Mouse (Mus musculus): ENCODE results near the gene Nfkb1.

Gene Nfkb1

GRCm38 (mm10) chr3:135580439-135581275 lies 110.7 kb downstream of the Nfkb1 start:
- DNase-seq = peak; percentile 98

DNA sequence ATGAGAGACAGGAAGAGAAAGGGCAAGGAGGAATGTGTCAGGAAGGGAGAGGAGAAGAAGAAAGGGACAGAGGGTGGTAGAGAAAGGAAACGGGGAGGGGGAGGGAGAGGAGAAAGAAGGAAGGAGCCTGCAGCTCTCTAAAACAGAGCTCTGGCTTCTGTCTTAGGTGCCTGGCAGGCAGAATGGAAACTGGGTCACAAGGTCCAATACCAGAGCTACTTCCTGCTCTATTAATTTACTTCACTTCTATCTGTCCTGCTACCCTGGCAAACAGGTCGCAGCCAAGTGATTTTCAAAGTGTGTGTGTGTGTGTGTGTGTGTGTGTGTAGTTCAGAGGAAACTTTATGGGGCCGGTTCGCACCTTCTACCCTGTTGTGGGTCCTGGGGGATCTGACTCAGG lies 112.2 kb downstream of the Nfkb1 start:
- peak; percentile 93 for DNase-seq

GRCm38 (mm10) chr3:135578588-135579140 lies 112.7 kb downstream of the Nfkb1 start:
- DNase-seq = no peak

DNA sequence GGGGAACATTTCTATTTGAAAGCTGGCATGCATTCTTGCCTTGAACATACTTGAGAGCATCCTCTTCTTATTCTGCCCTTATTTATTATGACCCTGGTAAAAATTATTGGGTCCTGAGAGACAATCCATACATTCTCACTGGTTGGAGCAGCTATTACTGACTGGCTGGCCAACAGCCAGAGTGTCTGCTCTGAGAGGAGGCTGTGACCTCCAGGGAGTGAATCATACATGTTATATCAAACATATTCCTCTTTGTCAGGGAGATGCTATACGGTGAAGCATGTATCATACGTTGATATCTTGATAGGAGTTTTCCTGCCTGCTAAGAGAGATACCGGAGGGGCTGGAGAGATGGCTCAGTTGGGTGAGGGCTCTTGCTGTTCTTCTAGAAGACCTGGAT lies 116.2 kb downstream of the Nfkb1 start:
- peak; percentile 68 for DNase-seq

- DNase-seq = peak; percentile 96
These were observed 118.3 kb downstream of the Nfkb1 start for GRCm38 (mm10) chr3:135573051-135573450.

DNA sequence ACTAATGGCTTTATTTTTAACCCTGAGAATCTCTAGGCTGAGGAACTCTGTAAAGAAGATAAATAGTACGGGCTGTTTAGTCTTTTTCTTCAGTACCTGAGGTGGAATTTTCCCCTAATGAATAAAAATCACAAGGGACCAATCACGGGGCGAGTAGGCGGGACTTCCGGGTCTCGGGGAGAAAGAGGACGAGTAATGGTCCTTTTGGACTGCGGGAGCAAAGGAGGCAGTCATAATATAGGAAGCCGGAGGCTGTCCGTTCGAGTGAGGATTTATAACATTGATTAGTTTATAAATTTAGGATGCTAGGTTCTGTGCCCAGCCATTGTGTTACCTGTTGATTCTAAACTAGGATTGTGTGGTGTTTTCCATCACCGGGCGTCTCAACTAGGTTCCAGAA lies 119.8 kb downstream of the Nfkb1 start:
- no peak for DNase-seq

DNA sequence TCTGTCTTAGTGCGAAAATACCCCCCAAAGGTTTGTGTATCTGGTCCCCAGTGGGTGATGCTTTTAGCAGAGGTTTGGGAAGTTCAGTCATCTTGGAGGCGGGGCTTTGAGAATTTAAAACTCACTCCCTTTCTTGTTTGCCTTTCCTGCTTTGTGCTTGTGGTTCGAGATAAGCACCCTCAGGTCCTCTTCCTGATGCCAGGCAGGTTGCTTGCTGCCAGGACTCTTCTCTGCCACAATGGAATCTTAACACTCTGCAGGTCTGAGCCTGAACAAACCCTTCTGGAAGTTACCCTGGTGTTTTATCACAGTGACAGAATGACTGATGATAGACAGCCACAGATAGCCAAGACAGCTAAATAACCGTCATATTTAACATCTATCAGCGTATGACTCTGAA lies 122.7 kb downstream of the Nfkb1 start:
- DNase-seq = peak; percentile 89

DNA sequence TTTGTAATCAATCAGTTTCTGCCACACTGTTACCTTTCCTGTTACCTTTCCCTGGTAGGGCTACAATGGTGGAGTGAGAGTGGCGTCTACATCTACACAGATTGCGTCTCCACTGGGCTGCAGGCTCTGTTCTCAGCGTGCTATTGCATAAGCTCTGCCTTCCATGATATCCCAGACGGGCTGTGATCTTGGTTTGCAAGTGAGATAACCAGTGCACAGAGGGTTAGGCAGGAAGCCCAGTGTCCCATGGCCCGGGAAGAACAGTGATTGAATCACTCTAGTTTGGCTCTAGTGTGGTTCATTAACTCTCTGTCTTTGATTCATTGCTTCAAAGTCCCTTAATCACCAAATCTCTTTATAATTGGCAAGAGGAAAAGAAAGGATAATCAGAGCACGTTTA lies 123.5 kb downstream of the Nfkb1 start:
- DNase-seq = peak; percentile 98

DNA sequence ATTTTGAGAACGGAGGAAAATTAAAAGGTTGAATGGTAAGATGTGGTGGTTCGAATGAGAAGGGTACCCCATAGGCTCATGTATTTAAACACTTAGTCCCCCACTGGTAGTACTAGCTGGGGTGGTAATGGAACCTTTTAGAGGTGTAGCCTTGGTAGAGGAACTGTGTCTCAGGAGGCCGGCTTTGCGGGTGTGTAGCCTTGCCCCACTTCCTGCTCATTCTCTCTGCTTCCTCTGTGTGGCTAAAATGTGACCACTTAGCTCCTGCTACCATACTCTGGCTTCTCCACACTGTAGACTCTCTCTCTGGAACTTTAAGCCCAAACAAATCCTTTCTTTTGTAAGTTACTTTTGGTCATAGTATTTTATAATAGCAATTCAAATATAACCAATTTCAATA lies 126.0 kb downstream of the Nfkb1 start:
- DNase-seq = peak; percentile 68

DNA sequence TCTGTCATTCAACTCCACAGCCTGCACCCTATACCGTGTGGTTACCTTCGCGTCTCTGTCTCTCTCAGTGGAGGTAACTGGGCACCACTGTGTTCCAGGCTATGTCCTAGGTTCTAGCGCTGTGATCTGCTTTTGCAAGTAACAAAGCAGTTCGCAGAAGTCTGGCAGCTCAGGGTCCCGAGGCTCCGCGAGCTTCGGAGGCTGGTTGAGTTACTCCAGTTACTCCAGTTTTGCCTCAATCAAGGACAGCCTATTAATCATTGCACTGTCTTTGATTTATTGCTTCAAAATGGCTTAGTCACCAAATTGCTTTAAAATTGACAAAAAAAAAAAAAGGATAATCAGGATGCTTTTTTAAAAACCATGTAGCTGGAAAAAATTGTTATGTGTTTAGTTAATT lies 126.6 kb downstream of the Nfkb1 start:
- DNase-seq = peak; percentile 49

DNA sequence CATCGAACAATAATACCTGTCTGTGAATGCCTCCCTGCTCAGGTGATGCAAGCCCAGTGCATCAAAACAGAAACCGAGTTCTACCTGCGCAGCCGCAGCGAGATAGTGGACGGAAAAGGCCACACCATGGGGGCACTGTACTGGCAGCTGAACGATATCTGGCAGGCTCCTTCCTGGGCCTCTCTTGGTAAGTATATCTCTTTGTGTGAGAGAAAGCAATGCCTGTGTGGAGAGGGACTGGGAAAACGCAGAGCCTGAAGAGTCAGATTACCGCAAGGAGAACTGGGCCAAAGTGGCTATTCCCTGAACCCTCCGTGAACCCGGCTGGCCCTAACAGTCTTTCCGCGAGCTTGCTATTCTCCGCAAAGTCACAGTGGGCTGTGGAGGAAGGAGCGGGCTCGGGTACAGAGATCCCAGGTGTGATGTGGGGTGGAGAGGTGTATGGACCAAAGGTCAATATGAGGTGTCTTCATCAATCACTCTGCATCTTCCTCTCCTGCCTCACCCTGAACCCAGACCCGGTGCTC lies 128.1 kb downstream of the Nfkb1 start:
- peak; percentile 81 for DNase-seq

DNA sequence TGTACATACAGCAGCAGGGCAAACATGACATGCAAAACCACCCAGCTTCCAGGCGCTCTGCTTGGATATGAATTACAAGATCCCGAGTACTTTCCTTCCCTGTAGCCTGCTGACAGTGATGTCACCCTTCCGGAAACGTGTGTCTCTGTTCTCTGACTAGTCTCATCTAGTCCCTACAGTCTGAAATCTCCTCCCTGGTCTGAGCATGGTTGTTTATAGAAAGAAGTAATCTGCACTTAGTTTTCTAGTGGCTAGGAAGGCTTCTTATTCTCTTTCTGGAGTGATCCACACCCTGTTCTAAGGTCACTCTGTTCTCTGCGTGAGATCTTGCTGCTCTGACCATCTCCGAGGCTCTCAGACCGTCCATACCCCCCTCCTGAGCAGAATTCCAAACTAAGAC lies 129.3 kb downstream of the Nfkb1 start:
- peak; percentile 71 for DNase-seq

GRCm38 (mm10) chr3:135556851-135557662 lies 134.3 kb downstream of the Nfkb1 start:
- peak; percentile 87 for DNase-seq

DNA sequence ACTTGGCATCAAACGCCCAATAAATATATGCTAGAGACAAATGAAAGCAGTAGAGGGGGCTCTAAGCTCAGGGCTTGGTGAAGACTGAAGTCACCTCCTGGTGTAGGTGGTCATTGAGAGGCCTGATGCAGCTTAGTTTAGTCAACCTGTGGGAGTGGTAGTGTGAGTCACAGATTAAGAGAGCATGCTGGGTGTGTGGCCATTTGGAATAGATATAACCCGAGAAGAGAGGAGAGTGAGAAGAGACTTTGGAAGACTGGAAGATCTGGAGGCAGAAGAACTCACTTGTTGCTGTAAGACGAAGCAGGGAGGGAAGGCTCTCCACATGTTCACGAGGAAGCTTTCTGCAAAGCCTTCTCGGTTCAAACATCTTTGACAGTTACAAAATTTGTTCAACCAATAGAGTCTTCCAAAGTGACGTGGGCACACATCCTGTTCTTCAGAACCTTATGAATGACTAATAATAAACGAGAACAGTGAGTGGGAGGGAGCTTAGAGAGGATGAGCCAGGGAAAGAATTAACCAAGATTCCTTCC lies 135.2 kb downstream of the Nfkb1 start:
- DNase-seq = peak; percentile 90

- peak; percentile 49 for DNase-seq
These were observed 136.2 kb downstream of the Nfkb1 start for GRCm38 (mm10) chr3:135555192-135555591.

GRCm38 (mm10) chr3:135552874-135553273 lies 138.5 kb downstream of the Nfkb1 start:
- no peak for DNase-seq

GRCm38 (mm10) chr3:135547298-135547697 lies 144.0 kb downstream of the Nfkb1 start:
- peak; percentile 81 for DNase-seq

DNA sequence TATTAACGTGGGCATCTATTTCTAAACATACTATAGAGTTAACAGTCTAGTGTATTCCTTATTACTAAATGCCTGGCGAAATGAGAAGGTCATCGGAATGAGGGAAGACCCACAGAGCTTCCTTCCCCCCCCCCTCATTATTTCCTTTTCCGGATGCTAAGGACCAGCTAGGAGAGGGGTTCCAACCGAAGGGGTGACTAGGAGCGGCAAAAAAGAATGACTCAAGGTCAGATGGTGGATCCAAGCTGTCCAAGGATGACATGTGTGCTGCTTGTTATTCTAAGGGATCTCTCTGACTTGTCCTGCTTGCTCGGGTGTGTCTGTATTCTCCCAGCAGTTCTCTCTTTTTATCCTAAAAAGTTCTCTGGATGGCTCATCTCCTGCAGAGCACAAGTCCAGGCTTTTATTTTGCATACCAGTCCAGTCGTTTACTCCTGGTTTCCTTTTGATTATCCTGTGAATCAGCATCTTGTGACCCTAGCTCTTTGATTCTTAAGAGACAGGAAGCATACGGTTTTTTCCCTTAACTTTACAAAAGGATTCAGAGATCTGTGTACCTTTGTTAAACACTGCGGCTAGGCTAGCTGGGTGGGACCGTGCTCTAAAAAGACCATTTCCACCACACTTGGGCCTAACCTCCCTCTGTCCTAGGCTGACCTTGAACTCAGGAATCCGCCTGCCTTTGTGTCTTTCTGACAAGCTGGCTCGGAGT lies 145.0 kb downstream of the Nfkb1 start:
- peak; percentile 84 for DNase-seq
